Mouse (Mus musculus) liver, embryonic 14.5 days (tissue): ENCODE results near the gene Anapc1. TPM values are rescaled to one million over a fixed set of nuclear protein-coding genes. Genes with fewer than 3 reads are reported as not detected.

Experiments used
- ATAC-seq: fragments of 200-750 bp; cut with Nextera tagmentation; 2 replicates; pipeline ENCODE4 v1.8.0; 2017; ENCODE audit warnings: moderate number of reproducible peaks, mild to moderate bottlenecking, moderate library complexity; ENCODE audit not compliant: insufficient read depth
- DNase-seq, 3 experiments: peaks; one replicate each; pipeline ENCODE4 v3.0.0-alpha.2; 2012 to 2013; ENCODE audit warnings: low read depth in 3 of 3, low spot score in 3 of 3
- H3K27ac ChIP-seq: fragments of 300-500 bp; sonication (generic); 2 replicates; pipeline ENCODE4 v1.5.1; 2014; ENCODE audit warnings: moderate library complexity, mild to moderate bottlenecking, control low read depth, inconsistent platforms
- H3K27me3 ChIP-seq: fragments of 300-500 bp; sonication (generic); 2 replicates; pipeline ENCODE4 v1.6.1; 2014; ENCODE audit warnings: mild to moderate bottlenecking, low read length, moderate library complexity; ENCODE audit not compliant: control insufficient read depth, insufficient read depth
- H3K36me3 ChIP-seq: fragments of 300-500 bp; sonication (generic); replicated peaks from 2 replicates; pipeline ENCODE4 v1.6.1; 2014; ENCODE audit warnings: low read depth; ENCODE audit not compliant: control insufficient read depth, insufficient read depth
- H3K4me1 ChIP-seq, 2 experiments: fragments of 200-500 bp in 1 of 2; fragments of 300-500 bp in 1 of 2; sonication (generic) in 1 of 2; replicated peaks; 2 replicates each; pipeline ENCODE4 v1.6.1; 2012 to 2014; ENCODE audit warnings: antibody characterized with exemption in 1 of 2, inconsistent platforms in 1 of 2, low read length in 1 of 2; ENCODE audit not compliant: control insufficient read depth in 2 of 2, insufficient read depth in 2 of 2
- H3K4me2 ChIP-seq: fragments of 300-500 bp; sonication (generic); 2 replicates; pipeline ENCODE4 v1.6.1; 2014; ENCODE audit warnings: low read depth, mild to moderate bottlenecking, control low read depth, moderate library complexity
- H3K4me3 ChIP-seq, 2 experiments: fragments of 200-500 bp in 1 of 2; fragments of 300-500 bp in 1 of 2; sonication (generic) in 1 of 2; 2 replicates each; pipeline ENCODE4 v1.5.1; 2012 to 2014; ENCODE audit warnings: low read depth in 2 of 2, low read length in 2 of 2, mild to moderate bottlenecking in 2 of 2, control low read depth in 1 of 2, inconsistent platforms in 1 of 2, moderate library complexity in 1 of 2; ENCODE audit not compliant: insufficient read depth in 1 of 2
- H3K9ac ChIP-seq: fragments of 300-500 bp; sonication (generic); replicated peaks from 2 replicates; pipeline ENCODE4 v1.6.1; 2014; ENCODE audit warnings: mild to moderate bottlenecking, control low read depth, moderate library complexity
- H3K9me3 ChIP-seq: fragments of 300-500 bp; sonication (generic); 2 replicates; pipeline ENCODE4 v1.6.1; 2016; ENCODE audit warnings: low read length, mixed read lengths; ENCODE audit not compliant: control insufficient read depth
- CTCF ChIP-seq: IDR thresholded peaks from 2 replicates; pipeline ENCODE4 v1.5.1; 2016; ENCODE audit warnings: antibody characterized with exemption, low read depth, control low read depth
- EP300 ChIP-seq: IDR thresholded peaks from 2 replicates; pipeline ENCODE4 v1.6.1; 2016; ENCODE audit warnings: antibody characterized with exemption, low read depth
- WGBS: fragments of 180-500 bp; shearing (Covaris S2); extraction: QIAGEN DNeasy Blood & Tissue Kit; methylation state at CpG from one replicate; pipeline ENCODE4 v1.1.7; 2014; ENCODE audit not compliant: insufficient replicate concordance; 5-methylcytosine and 5-hydroxymethylcytosine counted together
- polyA plus RNA-seq, 2 experiments: library from polyadenylated mRNA; depleted of rRNA in 1 of 2; stranded (reverse) in 1 of 2; unstranded in 1 of 2; fragments of >200 nt; fragmentation: Nextera tagmentation in 1 of 2; extraction: Ambion mirVana in 1 of 2; gene quantifications; 2 replicates each; pipeline versions ENCODE4 v1.2.1 to v1.2.3; 2012 to 2014

The Anapc1 gene
- polyA plus RNA-seq, 2 experiments, result 20.6 to 21.6 TPM

DNA sequence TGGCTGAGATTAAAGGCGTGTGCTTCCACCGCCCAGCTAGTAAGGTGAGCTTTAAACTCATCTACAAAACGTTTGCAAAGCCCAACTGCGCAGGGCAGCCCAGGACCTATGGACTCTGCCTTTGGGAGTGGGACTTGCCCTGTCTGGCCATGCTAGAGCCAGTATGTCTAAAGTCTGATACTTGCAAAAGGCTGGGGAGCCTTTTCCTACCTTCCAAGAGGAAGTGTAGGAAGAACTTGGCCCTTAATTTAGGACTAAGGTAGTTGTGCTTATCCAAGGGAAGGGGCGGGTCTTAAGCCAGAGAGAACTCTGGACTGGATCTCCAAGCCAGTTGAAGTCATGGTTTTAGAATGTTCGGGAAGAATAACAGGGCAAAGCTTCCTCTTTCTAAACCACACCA lies 23.4 kb upstream of the Anapc1 start:
- WGBS, result 47% methylated on average over 6 of the region's 6 CpGs
- no peak; the same call in 1 of the 2 replicates for ATAC-seq
- H3K27ac ChIP-seq, result no peak overlapping the region

GRCm38 (mm10) chr2:128709264-128709663 lies 22.1 kb upstream of the Anapc1 start:
- H3K27me3 ChIP-seq, result no peaks in the 10 kb centered on the region
- 45% methylated on average over 6 of the region's 6 CpGs for WGBS
- peaks cover 0 to 15% of the 10 kb centered on the region in 2 experiments; a peak in 2 of 4 replicates for H3K4me1 ChIP-seq

More for the DNA sequence above, 23.4 kb upstream of the Anapc1 start:
- no peaks in the 10 kb centered on the region for H3K36me3 ChIP-seq
- no peak for TF ChIP-seq CTCF
- TF ChIP-seq EP300, result no peak
- peaks cover 0 to 20% of the 10 kb centered on the region in 2 experiments; a peak in 2 of 4 replicates for H3K4me1 ChIP-seq
- H3K4me2 ChIP-seq, result no peak overlapping the region
- no peaks in the 10 kb centered on the region for H3K27me3 ChIP-seq
- no peaks in the 10 kb centered on the region for H3K9me3 ChIP-seq
- no peak for DNase-seq
- H3K4me3 ChIP-seq, result no peak overlapping the region
- no peak overlapping the region for H3K9ac ChIP-seq

DNA sequence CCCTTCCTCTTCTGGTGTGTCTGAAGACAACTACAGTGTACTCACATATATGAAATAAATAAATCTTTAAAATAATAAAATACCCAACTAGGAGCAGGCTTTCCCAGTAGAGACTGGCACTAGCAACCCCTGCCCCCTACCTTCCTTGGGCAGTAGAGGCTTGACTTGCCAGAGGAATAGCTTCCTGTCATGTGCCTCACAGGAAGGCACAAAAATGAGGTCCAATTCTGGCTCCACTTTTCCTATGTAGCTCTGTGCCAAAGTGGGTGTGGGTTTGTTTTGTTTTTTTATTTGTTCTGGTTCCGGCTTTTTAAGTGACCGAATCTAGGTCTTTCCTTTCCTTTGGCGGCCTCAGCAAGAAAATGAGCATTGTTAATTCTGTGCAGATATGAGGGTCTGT lies 17.3 kb upstream of the Anapc1 start:
- no peak for ATAC-seq
- WGBS, result 64% methylated on average over 3 of the region's 3 CpGs
- H3K27me3 ChIP-seq, result peaks cover 4% of the 10 kb centered on the region
- TF ChIP-seq EP300 (no peak), CTCF (no peak)
- no peaks in the 10 kb centered on the region for H3K36me3 ChIP-seq
- H3K4me1 ChIP-seq, result peaks cover 0 to 2% of the 10 kb centered on the region in 2 experiments; a peak in 1 of 4 replicates
- no peak for DNase-seq
- H3K4me3 ChIP-seq, result no peak overlapping the region
- H3K9me3 ChIP-seq, result no peaks in the 10 kb centered on the region
- no peak overlapping the region for H3K9ac ChIP-seq
- H3K27ac ChIP-seq, result no peak overlapping the region
- no peak overlapping the region for H3K4me2 ChIP-seq

More at GRCm38 (mm10) chr2:128709264-128709663, 22.1 kb upstream of the Anapc1 start:
- Histone ChIP-seq H3K4me3 (no peak overlapping the region), H3K36me3 (no peaks in the 10 kb centered on the region), H3K27ac (no peak overlapping the region), H3K4me2 (no peak overlapping the region), H3K9ac (no peak overlapping the region), H3K9me3 (no peaks in the 10 kb centered on the region)
- ATAC-seq, result no peak
- TF ChIP-seq CTCF (no peak), EP300 (no peak)
- DNase-seq, result no peak

GRCm38 (mm10) chr2:128699201-128699885 lies 12.2 kb upstream of the Anapc1 start:
- WGBS, result 4% methylated on average over 24 of the region's 24 CpGs
- ATAC-seq, result peak; percentile 7; the same call in 1 of the 2 replicates
- peak overlapping the region; percentile 57 to 71 for H3K4me3 ChIP-seq

DNA sequence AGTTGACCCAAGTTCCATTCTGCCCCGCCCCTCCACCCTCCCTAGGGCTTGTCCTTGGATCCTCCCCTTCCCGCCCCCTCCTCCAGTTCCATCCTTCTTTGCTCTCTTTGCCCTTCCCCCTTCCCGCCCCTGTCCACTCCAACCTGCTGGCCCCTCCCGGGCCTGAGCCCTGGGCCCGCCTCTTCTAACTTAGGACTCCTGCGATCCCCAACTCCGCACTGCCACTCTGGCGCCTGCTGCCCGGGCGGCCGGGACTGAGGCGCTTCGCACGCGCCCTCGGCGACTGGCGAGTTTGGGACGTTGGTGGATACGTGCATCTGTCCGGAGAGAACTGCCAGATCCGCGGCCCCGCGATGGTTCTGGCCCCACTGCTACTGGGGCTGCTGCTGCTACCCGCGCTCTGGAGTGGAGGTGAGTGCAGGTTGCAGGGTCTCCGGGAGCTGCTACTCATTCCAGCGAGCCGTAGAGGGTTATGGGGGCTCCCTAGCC lies 11.5 kb upstream of the Anapc1 start, which contains the start of gene Mertk:
Mertk (plus strand) TSS at position 264 of the 489 bp plus-strand sequence.
- ATAC-seq (peak; percentile 80), DNase-seq (peak in 2 of 3 experiments; percentile 30 to 48)
- 0 out of 4 replicates have a peak, but pooled peaks cover 0 to 2% of the 10 kb centered on the region in 2 experiments for H3K4me1 ChIP-seq
- H3K36me3 ChIP-seq, result no peaks in the 10 kb centered on the region
- H3K27me3 ChIP-seq, result peaks cover 24% of the 10 kb centered on the region
- H3K4me2 ChIP-seq, result peak within 1 kb of the TSS; percentile 49
- no peak for TF ChIP-seq CTCF
- no peak for TF ChIP-seq EP300
- H3K4me3 ChIP-seq, result peak within 1 kb of the TSS; percentile 57 to 71
- no peaks in the 10 kb centered on the region for H3K9me3 ChIP-seq
- under 1% methylated on average over 30 of the region's 30 CpGs for WGBS
- peak within 1 kb of the TSS; percentile 31 for H3K9ac ChIP-seq
- no peak within 1 kb of the TSS for H3K27ac ChIP-seq

More at GRCm38 (mm10) chr2:128699201-128699885, 12.2 kb upstream of the Anapc1 start:
- H3K36me3 ChIP-seq, result no peaks in the 10 kb centered on the region
- no peak overlapping the region for H3K27ac ChIP-seq
- peak overlapping the region; percentile 49 for H3K4me2 ChIP-seq
- TF ChIP-seq EP300 (no peak), CTCF (no peak)
- H3K27me3 ChIP-seq, result peaks cover 24% of the 10 kb centered on the region
- no peaks in the 10 kb centered on the region for H3K9me3 ChIP-seq
- 0 out of 4 replicates have a peak, but pooled peaks cover 0 to 2% of the 10 kb centered on the region in 2 experiments for H3K4me1 ChIP-seq
- H3K9ac ChIP-seq, result peak overlapping the region; percentile 31
- no peak for DNase-seq
